Mouse (Mus musculus): ENCODE data around the gene Tprg. TPM values are rescaled to one million over a fixed set of nuclear protein-coding genes. Genes with fewer than 3 reads are reported as not detected.

Gene Tprg
- total and polyA plus RNA-seq, 3 experiments: not detected

- H3K79me2 ChIP-seq (replicated peaks; ENCODE audit: control insufficient read depth, extremely low read depth, insufficient read depth, poor library complexity, severe bottlenecking): no peaks in the 10 kb centered on the region
- H3K9me3 ChIP-seq (replicated peaks; ENCODE audit: low read length): no peaks in the 10 kb centered on the region
- no peak overlapping the region for H3K4me2 ChIP-seq (ENCODE audit: insufficient read depth, low read depth, poor library complexity, severe bottlenecking)
- no peak overlapping the region for H3K4me3 ChIP-seq (replicated peaks in 1 of 3; ENCODE audit: low read depth in 2 of 3, low read length in 2 of 3, poor library complexity in 1 of 3)
- no peak overlapping the region for H3K27ac ChIP-seq (ENCODE audit: insufficient read depth, low read depth)
- dilution Hi-C loops (cut with MboI; ENCODE audit: extremely low pct_ligation_motif_present, extremely low pct_unique_long_range_greater_than_20kb, low sequenced_read_pairs) (no loop called here), in situ Hi-C loops (cut with MboI; ENCODE audit: low pct_ligation_motif_present, low pct_unique_long_range_greater_than_20kb, low sequenced_read_pairs) (no loop called here)
- no peaks in the 10 kb centered on the region for H3K27me3 ChIP-seq (replicated peaks)
- DNase-seq (ENCODE audit: extremely low read depth): no peak
- H3K4me1 ChIP-seq (ENCODE audit: control insufficient read depth in 1 of 2, insufficient read depth in 2 of 2): peaks cover 0 to 5% of the 10 kb centered on the region in 2 experiments; a peak in 1 of 4 replicates
- no peak overlapping the region for H3K9ac ChIP-seq (ENCODE audit: insufficient read depth, low read depth)
- H3K36me3 ChIP-seq (replicated peaks in 1 of 2; ENCODE audit: control insufficient read depth in 1 of 2, insufficient read depth in 1 of 2, low read length in 1 of 2): no peaks in the 10 kb centered on the region
- TF ChIP-seq E2F4 (IDR thresholded peaks at IDR 0.05; ENCODE audit: insufficient replicate concordance, low read depth, low read length) (no peak), TBP (conservative IDR thresholded peaks at IDR 0.05; ENCODE audit: low read depth, low read length) (no peak), RCOR1 (conservative IDR thresholded peaks at IDR 0.05; ENCODE audit: low read depth, low read length) (no peak), JUND (conservative IDR thresholded peaks at IDR 0.05; ENCODE audit: low read depth, low read length) (no peak), PAX5 (IDR thresholded peaks at IDR 0.05; ENCODE audit: low read length) (no peak), ZC3H11A (IDR thresholded peaks at IDR 0.05; ENCODE audit: low read depth, low read length) (no peak), MAX (IDR thresholded peaks at IDR 0.05; ENCODE audit: low read length) (no peak), MEF2A (IDR thresholded peaks at IDR 0.05; ENCODE audit: borderline replicate concordance, low read depth, low read length) (no peak), GABPA (IDR thresholded peaks at IDR 0.05; ENCODE audit: insufficient replicate concordance, low read depth, low read length) (no peak), NELFE (IDR thresholded peaks at IDR 0.05; ENCODE audit: low read depth, low read length) (no peak), MAFK (IDR thresholded peaks at IDR 0.05; ENCODE audit: insufficient replicate concordance, low read length) (no peak), CHD2 (IDR thresholded peaks at IDR 0.05; ENCODE audit: low read length) (no peak), ZKSCAN1 (IDR thresholded peaks at IDR 0.05; ENCODE audit: borderline replicate concordance, low read depth, low read length) (no peak), ZNF384 (IDR thresholded peaks at IDR 0.05; ENCODE audit: low read depth, low read length) (no peak), CTCF (conservative IDR thresholded peaks at IDR 0.05 in 1 of 2, IDR thresholded peaks at IDR 0.05 in 1 of 2; ENCODE audit: low read depth in 2 of 2, low read length in 2 of 2) (no peak), POLR2AphosphoS2 (IDR thresholded peaks at IDR 0.05; ENCODE audit: low read depth, low read length) (no peak), POLR2A (IDR thresholded peaks at IDR 0.05; ENCODE audit: low read depth, low read length) (no peak), ETS1 (conservative IDR thresholded peaks at IDR 0.05; ENCODE audit: low read depth, low read length) (no peak)
Observed at GRCm38 (mm10) chr16:25417875-25418630, 131.4 kb downstream of the Tprg start.

DNA sequence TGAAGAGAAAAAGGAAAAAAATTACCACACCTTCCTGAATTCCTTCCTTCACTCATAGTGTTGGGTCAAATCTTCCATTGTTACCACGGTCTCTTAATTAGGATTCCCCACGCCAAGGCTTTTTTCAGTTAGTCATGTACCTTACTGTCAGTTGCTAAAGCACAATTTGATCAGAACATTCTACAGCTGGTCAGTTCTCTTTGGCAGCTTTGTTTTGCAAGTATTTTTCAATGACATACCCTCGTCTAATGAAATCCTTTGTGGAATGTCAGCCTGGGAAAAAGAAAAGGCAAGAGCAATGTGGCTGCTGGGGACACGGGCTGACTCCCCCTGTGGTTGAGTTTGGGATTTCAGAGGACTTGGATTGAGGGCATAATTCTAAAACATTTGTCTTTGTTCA lies 136.4 kb downstream of the Tprg start:
- no peak overlapping the region for H3K27ac ChIP-seq (ENCODE audit: insufficient read depth, low read depth)
- no peaks in the 10 kb centered on the region for H3K79me2 ChIP-seq (replicated peaks; ENCODE audit: control insufficient read depth, extremely low read depth, insufficient read depth, poor library complexity, severe bottlenecking)
- dilution Hi-C loops (cut with MboI; ENCODE audit: extremely low pct_ligation_motif_present, extremely low pct_unique_long_range_greater_than_20kb, low sequenced_read_pairs) (no loop called here), in situ Hi-C loops (cut with MboI; ENCODE audit: low pct_ligation_motif_present, low pct_unique_long_range_greater_than_20kb, low sequenced_read_pairs) (no loop called here)
- H3K9ac ChIP-seq (ENCODE audit: insufficient read depth, low read depth): no peak overlapping the region
- no peak overlapping the region for H3K4me3 ChIP-seq (replicated peaks in 1 of 3; ENCODE audit: low read depth in 2 of 3, low read length in 2 of 3, poor library complexity in 1 of 3)
- no peaks in the 10 kb centered on the region for H3K9me3 ChIP-seq (replicated peaks; ENCODE audit: low read length)
- no peak overlapping the region for H3K4me2 ChIP-seq (ENCODE audit: insufficient read depth, low read depth, poor library complexity, severe bottlenecking)
- H3K27me3 ChIP-seq (replicated peaks): no peaks in the 10 kb centered on the region
- no peak for DNase-seq (ENCODE audit: extremely low read depth)
- H3K4me1 ChIP-seq (ENCODE audit: control insufficient read depth in 1 of 2, insufficient read depth in 2 of 2): peaks cover 8 to 19% of the 10 kb centered on the region in 2 experiments
- no peaks in the 10 kb centered on the region for H3K36me3 ChIP-seq (replicated peaks in 1 of 2; ENCODE audit: control insufficient read depth in 1 of 2, insufficient read depth in 1 of 2, low read length in 1 of 2)
- no peak for TF ChIP-seq RCOR1 (conservative IDR thresholded peaks at IDR 0.05; ENCODE audit: low read depth, low read length)
- no peak for TF ChIP-seq JUND (conservative IDR thresholded peaks at IDR 0.05; ENCODE audit: low read depth, low read length)
- TF ChIP-seq POLR2A (IDR thresholded peaks at IDR 0.05; ENCODE audit: low read depth, low read length): no peak
- no peak for TF ChIP-seq SMC3 (IDR thresholded peaks at IDR 0.05; ENCODE audit: low read depth, low read length)
- TF ChIP-seq BHLHE40 (IDR thresholded peaks at IDR 0.05; ENCODE audit: low read depth, low read length): no peak
- TF ChIP-seq CHD2 (IDR thresholded peaks at IDR 0.05; ENCODE audit: low read length): no peak
- TF ChIP-seq ZC3H11A (IDR thresholded peaks at IDR 0.05; ENCODE audit: low read depth, low read length): no peak
- TF ChIP-seq ETS1 (conservative IDR thresholded peaks at IDR 0.05; ENCODE audit: low read depth, low read length): no peak
- TF ChIP-seq CHD1 (IDR thresholded peaks at IDR 0.05; ENCODE audit: low read depth, low read length): no peak
- no peak for TF ChIP-seq HCFC1 (IDR thresholded peaks at IDR 0.05; ENCODE audit: low read depth, low read length)
- TF ChIP-seq ELF1 (IDR thresholded peaks at IDR 0.05; ENCODE audit: low read depth, low read length): no peak
- TF ChIP-seq ZNF384 (IDR thresholded peaks at IDR 0.05; ENCODE audit: low read depth, low read length): no peak
- TF ChIP-seq CTCF (conservative IDR thresholded peaks at IDR 0.05 in 1 of 2, IDR thresholded peaks at IDR 0.05 in 1 of 2; ENCODE audit: low read depth in 2 of 2, low read length in 2 of 2): no peak
- no peak for TF ChIP-seq MXI1 (IDR thresholded peaks at IDR 0.05; ENCODE audit: low read depth, low read length)
- TF ChIP-seq USF1 (IDR thresholded peaks at IDR 0.05; ENCODE audit: low read depth, low read length): no peak
- TF ChIP-seq PAX5 (IDR thresholded peaks at IDR 0.05; ENCODE audit: low read length): no peak
- no peak for TF ChIP-seq MAX (IDR thresholded peaks at IDR 0.05; ENCODE audit: low read length)
- no peak for TF ChIP-seq NRF1 (IDR thresholded peaks at IDR 0.05; ENCODE audit: low read depth, low read length)

All from CH12.LX (cell line).